Mouse (Mus musculus) hindbrain, postnatal 0 days (tissue): ENCODE measurements at regions not wholly inside any gene's neighbourhood (a gene's known extent, or its start where the extent isn't known, plus 50 kb on each side); places are given as distances from the start of the nearest gene placed in this dataset.

Experiments used
- ATAC-seq: fragments of 200-750 bp; cut with Nextera tagmentation; 2 replicates; pipeline ENCODE4 v1.8.0; 2017; ENCODE audit warnings: mild to moderate bottlenecking, moderate TSS enrichment, moderate library complexity
- DNase-seq: peaks from one replicate; pipeline ENCODE4 v3.0.0-alpha.2; 2015; ENCODE audit warnings: low spot score
- H3K27ac ChIP-seq: fragments of 300-500 bp; sonication (generic); 2 replicates; pipeline ENCODE4 v1.5.1; 2014; ENCODE audit warnings: mild to moderate bottlenecking
- H3K27me3 ChIP-seq: fragments of 300-500 bp; sonication (generic); 2 replicates; pipeline ENCODE4 v1.6.1; 2014; ENCODE audit warnings: low read length, mixed read lengths; ENCODE audit not compliant: insufficient read depth
- H3K36me3 ChIP-seq: fragments of 300-500 bp; sonication (generic); 2 replicates; pipeline ENCODE4 v1.6.1; 2014; ENCODE audit warnings: low read length, mixed read lengths; ENCODE audit not compliant: insufficient read depth
- H3K4me1 ChIP-seq: fragments of 300-500 bp; sonication (generic); 2 replicates; pipeline ENCODE4 v1.6.1; 2014; ENCODE audit warnings: antibody characterized with exemption, low read length, mixed read lengths; ENCODE audit not compliant: insufficient read depth
- H3K4me2 ChIP-seq: fragments of 300-500 bp; sonication (generic); 2 replicates; pipeline ENCODE4 v1.6.1; 2014; ENCODE audit warnings: low read depth, mild to moderate bottlenecking, low read length, moderate library complexity, mixed read lengths
- H3K4me3 ChIP-seq: fragments of 300-500 bp; sonication (generic); 2 replicates; pipeline ENCODE4 v1.5.1; 2014; ENCODE audit warnings: low read length
- H3K9ac ChIP-seq: fragments of 300-500 bp; sonication (generic); replicated peaks from 2 replicates; pipeline ENCODE4 v1.6.1; 2014; ENCODE audit warnings: mild to moderate bottlenecking, low read length, moderate library complexity, mixed read lengths
- H3K9me3 ChIP-seq: fragments of 300-500 bp; sonication (generic); 2 replicates; pipeline ENCODE4 v1.6.1; 2016; ENCODE audit warnings: low read length, mixed read lengths
- CTCF ChIP-seq: IDR thresholded peaks from 2 replicates; pipeline ENCODE4 v1.5.1; 2016; ENCODE audit warnings: antibody characterized with exemption, control low read depth, low read depth
- WGBS: fragments of 180-500 bp; shearing (Covaris S2); extraction: QIAGEN DNeasy Blood & Tissue Kit; methylation state at CpG from one replicate; pipeline ENCODE4 v1.1.7; 2014; 5-methylcytosine and 5-hydroxymethylcytosine counted together

GRCm38 (mm10) chr6:140243411-140244151 lies 180.3 kb upstream of the Plekha5 start:
- H3K27ac ChIP-seq = no peak overlapping the region
- WGBS = 27% methylated on average over 8 of the region's 8 CpGs
- ATAC-seq (no peak), DNase-seq (no peak)
- H3K9me3 ChIP-seq = no peaks in the 10 kb centered on the region
- no peaks in the 10 kb centered on the region for H3K27me3 ChIP-seq
- H3K9ac ChIP-seq = no peak overlapping the region
- H3K4me1 ChIP-seq = no peaks in the 10 kb centered on the region
- H3K4me2 ChIP-seq = no peak overlapping the region
- H3K36me3 ChIP-seq = no peaks in the 10 kb centered on the region
- no peak overlapping the region for H3K4me3 ChIP-seq
- no peak for TF ChIP-seq CTCF

GRCm38 (mm10) chr6:140239356-140239755 lies 184.5 kb upstream of the Plekha5 start:
- H3K9me3 ChIP-seq = no peaks in the 10 kb centered on the region
- no peaks in the 10 kb centered on the region for H3K27me3 ChIP-seq
- ATAC-seq (peak; percentile 40), DNase-seq (peak; percentile 30)
- no peak overlapping the region for H3K4me3 ChIP-seq
- no peaks in the 10 kb centered on the region for H3K4me1 ChIP-seq
- no peak overlapping the region for H3K4me2 ChIP-seq
- 72% methylated on average over 8 of the region's 8 CpGs for WGBS
- no peak for TF ChIP-seq CTCF
- no peaks in the 10 kb centered on the region for H3K36me3 ChIP-seq
- no peak overlapping the region for H3K27ac ChIP-seq
- no peak overlapping the region for H3K9ac ChIP-seq

- WGBS = 94% methylated on average over 4 of the region's 4 CpGs
- Histone ChIP-seq H3K27ac (no peak overlapping the region), H3K9ac (no peak overlapping the region), H3K4me3 (no peak overlapping the region), H3K27me3 (no peaks in the 10 kb centered on the region), H3K4me1 (no peaks in the 10 kb centered on the region), H3K36me3 (no peaks in the 10 kb centered on the region), H3K9me3 (no peaks in the 10 kb centered on the region), H3K4me2 (no peak overlapping the region)
- DNase-seq = no peak
- TF ChIP-seq CTCF = no peak
- ATAC-seq = no peak
Observed at GRCm38 (mm10) chr6:140231537-140231936, 190.3 kb upstream of the Plcz1 start.

- no peak for TF ChIP-seq CTCF
- DNase-seq (peak; percentile 44), ATAC-seq (no peak)
- Histone ChIP-seq H3K36me3 (no peaks in the 10 kb centered on the region), H3K4me3 (no peak overlapping the region), H3K4me2 (no peak overlapping the region), H3K27ac (no peak overlapping the region), H3K9me3 (no peaks in the 10 kb centered on the region), H3K27me3 (no peaks in the 10 kb centered on the region), H3K9ac (no peak overlapping the region), H3K4me1 (no peaks in the 10 kb centered on the region)
- WGBS = 54% methylated on average over 9 of the region's 9 CpGs
Observed at GRCm38 (mm10) chr6:140229295-140229694, 188.0 kb upstream of the Plcz1 start.

- DNase-seq (no peak), ATAC-seq (no peak)
- Histone ChIP-seq H3K9ac (no peak overlapping the region), H3K27ac (no peak overlapping the region), H3K4me2 (no peak overlapping the region), H3K36me3 (no peaks in the 10 kb centered on the region), H3K4me1 (no peaks in the 10 kb centered on the region), H3K4me3 (no peak overlapping the region), H3K9me3 (no peaks in the 10 kb centered on the region), H3K27me3 (no peaks in the 10 kb centered on the region)
- 59% methylated on average over 7 of the region's 7 CpGs for WGBS
- TF ChIP-seq CTCF = no peak
Observed at GRCm38 (mm10) chr6:140228741-140229140, 187.5 kb upstream of the Plcz1 start.

- no peak for ATAC-seq
- H3K9ac ChIP-seq = no peak overlapping the region
- no peak overlapping the region for H3K4me3 ChIP-seq
- no peak for TF ChIP-seq CTCF
- no peaks in the 10 kb centered on the region for H3K9me3 ChIP-seq
- no peak overlapping the region for H3K4me2 ChIP-seq
- H3K4me1 ChIP-seq = no peaks in the 10 kb centered on the region
- H3K27ac ChIP-seq = no peak overlapping the region
- no peaks in the 10 kb centered on the region for H3K27me3 ChIP-seq
- 51% methylated on average over 1 of the region's 1 CpGs for WGBS
- no peaks in the 10 kb centered on the region for H3K36me3 ChIP-seq
- no peak for DNase-seq
Observed at GRCm38 (mm10) chr6:140222534-140223324, 181.5 kb upstream of the Plcz1 start.
